8 mouse cellular contexts compared by ENCODE assay signal in the genomic region with DNA sequence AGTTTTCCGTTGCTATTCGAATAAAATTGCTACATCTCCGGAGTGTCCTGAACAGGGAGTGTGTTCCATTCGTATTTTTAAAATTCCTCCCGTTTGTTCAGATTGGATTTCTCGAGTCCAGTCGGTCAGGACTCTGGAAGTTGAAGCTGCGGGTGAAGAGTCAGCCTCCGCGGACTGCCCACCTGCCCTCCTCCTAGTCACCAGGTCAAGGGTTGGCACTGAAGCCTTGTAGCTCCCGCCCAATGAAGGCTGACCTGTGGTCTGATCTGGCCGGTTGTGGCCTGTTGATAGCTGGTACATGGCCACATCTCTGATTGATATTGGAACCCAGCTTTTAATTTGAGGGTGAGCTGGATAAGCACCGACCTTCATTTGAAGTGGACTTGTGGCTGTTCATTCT. TPM values are rescaled to one million over a fixed set of nuclear protein-coding genes. Genes with fewer than 3 reads are reported as not detected.
DNase-seq lines count a peak whose midpoint lies in the region; ATAC-seq lines count a peak whose summit lies in the region.

No protein-coding gene starts in this region.

- H3K4me3 ChIP-seq in forebrain, embryonic 15.5 days: peak overlapping the region; percentile 63
- peak overlapping the region; percentile 97 for H3K4me3 ChIP-seq in lung, embryonic 16.5 days (ENCODE audit: low read length)

- DNase-seq in gastrocnemius, postnatal 10 days: peak; percentile 26
- DNase-seq in gastrocnemius, postnatal 4 days (ENCODE audit: low spot score in 2 of 2): no peak
- DNase-seq in c-Kit-negative CD71-positive TER-119-positive erythroid progenitor cells, embryonic 14.5 days (ENCODE audit: low read depth, low spot score): peak; percentile 54
- peak; percentile 78 to 85 for DNase-seq in kidney, adult 8-10 months
- peak; percentile 36 for DNase-seq in skeletal muscle tissue, adult 2 months (ENCODE audit: low read depth, low spot score)
- no peak for DNase-seq in right cerebral cortex, adult 2 months (ENCODE audit: low spot score in 2 of 2)

- peak overlapping the region; percentile 95 for H3K9ac ChIP-seq in forebrain, embryonic 15.5 days (replicated peaks)
- peak overlapping the region; percentile 97 for H3K9ac ChIP-seq in lung, embryonic 16.5 days (ENCODE audit: low read length)

- 1% methylated on average over 13 of the region's 13 CpGs for WGBS in forebrain, embryonic 15.5 days
- WGBS in lung, embryonic 16.5 days: under 1% methylated on average over 13 of the region's 13 CpGs

- peaks cover 32% of the 10 kb centered on the region for H3K4me1 ChIP-seq in forebrain, embryonic 15.5 days
- peaks cover 25% of the 10 kb centered on the region for H3K4me1 ChIP-seq in lung, embryonic 16.5 days (replicated peaks; ENCODE audit: control insufficient read depth, insufficient read depth, low read length)

- peak overlapping the region; percentile 93; the same call in 1 of the 2 replicates for H3K27ac ChIP-seq in forebrain, embryonic 15.5 days (replicated peaks)
- no peak overlapping the region for H3K27ac ChIP-seq in lung, embryonic 16.5 days (ENCODE audit: low read length)

- no peaks in the 10 kb centered on the region for H3K9me3 ChIP-seq in forebrain, embryonic 15.5 days
- H3K9me3 ChIP-seq in lung, embryonic 16.5 days (ENCODE audit: control insufficient read depth, low read length): no peaks in the 10 kb centered on the region

- no peaks in the 10 kb centered on the region for H3K36me3 ChIP-seq in forebrain, embryonic 15.5 days
- no peaks in the 10 kb centered on the region for H3K36me3 ChIP-seq in lung, embryonic 16.5 days (ENCODE audit: control insufficient read depth, insufficient read depth, low read length)

- peak overlapping the region; percentile 91 for H3K4me2 ChIP-seq in forebrain, embryonic 15.5 days (replicated peaks)
- peak overlapping the region; percentile 87 for H3K4me2 ChIP-seq in lung, embryonic 16.5 days (ENCODE audit: low read depth, low read length)

- H3K27me3 ChIP-seq in forebrain, embryonic 15.5 days: no peaks in the 10 kb centered on the region
- no peaks in the 10 kb centered on the region for H3K27me3 ChIP-seq in lung, embryonic 16.5 days (ENCODE audit: control insufficient read depth, insufficient read depth, low read depth, low read length)

- no peak for ATAC-seq in forebrain, embryonic 15.5 days (replicated peaks)
- ATAC-seq in lung, embryonic 16.5 days (ENCODE audit: low read depth): no peak

RNA-seq across cellular contexts. Expression of a gene that starts 1.0 kb away (rescaled TPM):
- total RNA-seq in gastrocnemius, postnatal 10 days (2021): 100 to 1,000 TPM; 104 to 118 TPM
- 100 to 1,000 TPM; 108 to 129 TPM for total RNA-seq in gastrocnemius, postnatal 4 days (2021)
- 152 and 153 TPM in 2 replicates for polyA plus RNA-seq in forebrain, embryonic 15.5 days (2015; fragmentation: Nextera tagmentation; extraction: Ambion mirVana)
- polyA plus RNA-seq in lung, embryonic 16.5 days (2015; fragmentation: Nextera tagmentation; extraction: Ambion mirVana): 217 and 220 TPM in 2 replicates

Comparison
In these comparisons a context has a peak if more than half of its experiments do, and no peak if none do; other contexts are left out.
1. DNase-seq: peak in gastrocnemius, postnatal 10 days (single experiment), c-Kit-negative CD71-positive TER-119-positive erythroid progenitor cells, embryonic 14.5 days (single experiment), kidney, adult 8-10 months (2 of 2) and skeletal muscle tissue, adult 2 months (single experiment); none in gastrocnemius, postnatal 4 days (0 of 2) and right cerebral cortex, adult 2 months (0 of 2).